Mouse (Mus musculus): ENCODE data around the gene Rplp0. TPM values are rescaled to one million over a fixed set of nuclear protein-coding genes. Genes with fewer than 3 reads are reported as not detected.

Rplp0 gene
- polyA plus RNA-seq, 1 experiment from 2014 or later: 832 TPM

DNA sequence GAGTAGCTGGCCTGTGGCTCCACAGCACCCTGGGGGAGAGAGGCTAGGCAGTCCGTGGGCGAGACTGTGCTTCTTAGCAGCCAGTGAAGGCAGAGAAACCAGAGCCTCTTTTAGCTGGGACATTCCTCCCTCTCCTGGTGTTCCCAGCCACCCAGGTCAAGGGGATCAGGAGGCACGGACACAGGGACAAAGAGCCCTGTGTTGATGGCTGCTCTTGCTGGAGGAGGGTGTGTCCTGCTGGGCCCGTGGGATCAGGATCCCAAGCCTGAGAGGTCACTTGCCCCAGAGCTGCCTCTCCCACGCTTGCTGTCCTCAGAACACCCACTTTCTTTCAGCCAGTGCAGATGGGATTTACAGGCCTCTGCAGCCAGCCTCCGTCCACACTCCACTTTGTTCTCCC, 12.3 kb upstream of the Rplp0 start:
- H3K27ac ChIP-seq (ENCODE audit: low read depth, low read length): no peak overlapping the region

DNA sequence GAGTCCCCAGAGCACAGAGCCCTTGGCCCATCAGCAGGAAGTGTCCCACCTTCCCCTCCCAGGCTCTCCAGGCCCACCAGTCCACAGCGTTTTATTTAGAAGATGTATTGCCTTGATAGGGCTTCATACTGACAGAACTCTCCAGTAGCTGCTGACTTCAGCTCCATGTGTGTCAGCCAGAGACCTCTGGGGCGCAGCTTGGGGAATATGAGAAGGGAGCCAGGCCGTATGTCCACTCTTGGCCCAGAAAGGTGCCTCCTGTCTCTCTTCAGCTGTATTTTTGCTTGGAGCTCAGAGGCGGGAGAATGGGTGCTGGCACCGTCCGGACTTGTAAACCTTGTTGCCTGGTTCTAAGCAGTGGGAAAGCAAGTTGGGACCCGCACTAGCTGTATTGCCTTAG, 11.8 kb upstream of the Rplp0 start:
- TF ChIP-seq CTCF (IDR thresholded peaks at IDR 0.05; ENCODE audit: low read depth): no peak
- no peak overlapping the region for H3K4me3 ChIP-seq (ENCODE audit: low read depth, low read length)
- H3K9me3 ChIP-seq (ENCODE audit: control insufficient read depth): no peaks in the 10 kb centered on the region
- H3K4me1 ChIP-seq (replicated peaks; ENCODE audit: control insufficient read depth, insufficient read depth, low read length): peaks cover 5% of the 10 kb centered on the region; the same call in 1 of the 2 replicates
- H3K36me3 ChIP-seq (ENCODE audit: control insufficient read depth, insufficient read depth): peaks cover 84% of the 10 kb centered on the region
- WGBS: 87% methylated on average over 7 of the region's 7 CpGs
- no peak overlapping the region for H3K9ac ChIP-seq (ENCODE audit: low read depth, low read length)
- H3K4me2 ChIP-seq (replicated peaks; ENCODE audit: low read depth): no peak overlapping the region
- no peak for ATAC-seq
- no peaks in the 10 kb centered on the region for H3K27me3 ChIP-seq (replicated peaks; ENCODE audit: control insufficient read depth, insufficient read depth, low read length)
- H3K27ac ChIP-seq (ENCODE audit: low read depth, low read length): no peak overlapping the region

More for the DNA sequence above, 12.3 kb upstream of the Rplp0 start:
- H3K27me3 ChIP-seq (replicated peaks; ENCODE audit: control insufficient read depth, insufficient read depth, low read length): no peaks in the 10 kb centered on the region
- no peak overlapping the region for H3K4me2 ChIP-seq (replicated peaks; ENCODE audit: low read depth)
- no peak for TF ChIP-seq CTCF (IDR thresholded peaks at IDR 0.05; ENCODE audit: low read depth)
- H3K4me3 ChIP-seq (ENCODE audit: low read depth, low read length): no peak overlapping the region
- WGBS: 66% methylated on average over 6 of the region's 6 CpGs
- ATAC-seq: no peak
- no peak overlapping the region for H3K9ac ChIP-seq (ENCODE audit: low read depth, low read length)
- H3K9me3 ChIP-seq (ENCODE audit: control insufficient read depth): no peaks in the 10 kb centered on the region
- H3K36me3 ChIP-seq (ENCODE audit: control insufficient read depth, insufficient read depth): peaks cover 80% of the 10 kb centered on the region
- H3K4me1 ChIP-seq (replicated peaks; ENCODE audit: control insufficient read depth, insufficient read depth, low read length): peaks cover 5% of the 10 kb centered on the region; the same call in 1 of the 2 replicates

DNA sequence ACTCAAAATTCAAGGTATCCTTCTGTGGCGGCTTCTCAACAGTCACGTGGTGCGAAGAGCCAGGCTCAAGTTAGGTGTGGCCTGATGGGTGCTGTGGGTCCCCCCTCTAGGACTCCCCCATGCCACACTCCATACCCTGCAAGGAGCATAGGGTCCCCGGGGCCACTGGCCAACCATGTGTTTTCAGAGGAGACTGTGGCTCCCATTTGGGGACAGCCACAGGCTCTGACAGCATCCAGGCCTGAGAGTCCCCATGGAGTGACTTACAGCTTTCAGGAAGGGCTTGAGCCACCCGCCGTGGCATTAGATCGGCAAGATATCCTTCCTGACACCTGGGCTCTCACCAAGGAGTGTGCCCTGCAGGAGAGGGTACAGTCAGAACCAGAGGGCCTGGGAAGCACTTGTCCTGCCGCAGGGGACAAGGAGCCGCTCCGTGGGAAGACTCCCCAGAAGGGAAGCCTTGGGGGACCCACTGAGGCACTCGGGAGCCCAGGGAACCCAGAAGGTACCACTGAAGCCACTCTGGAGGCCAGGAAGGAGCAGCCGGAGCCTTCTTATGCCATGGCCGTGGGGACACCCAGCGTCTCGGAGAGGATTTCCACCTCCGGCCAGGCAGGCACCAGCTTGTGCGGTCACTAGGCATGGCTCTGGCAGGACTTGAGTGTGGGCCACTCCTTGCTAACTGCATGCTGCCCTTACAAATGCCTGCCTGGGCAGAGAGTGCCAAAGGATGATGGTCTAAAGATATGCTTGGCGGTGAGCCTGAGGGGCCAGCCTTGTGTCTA, 10.6 kb upstream of the Rplp0 start:
- Histone ChIP-seq H3K27ac (ENCODE audit: low read depth, low read length) (no peak overlapping the region), H3K4me3 (ENCODE audit: low read depth, low read length) (no peak overlapping the region), H3K9ac (ENCODE audit: low read depth, low read length) (no peak overlapping the region; the same call in 1 of the 2 replicates), H3K9me3 (ENCODE audit: control insufficient read depth) (no peaks in the 10 kb centered on the region), H3K4me1 (replicated peaks; ENCODE audit: control insufficient read depth, insufficient read depth, low read length) (peaks cover 3% of the 10 kb centered on the region; the same call in 1 of the 2 replicates), H3K4me2 (replicated peaks; ENCODE audit: low read depth) (no peak overlapping the region), H3K27me3 (replicated peaks; ENCODE audit: control insufficient read depth, insufficient read depth, low read length) (no peaks in the 10 kb centered on the region), H3K36me3 (ENCODE audit: control insufficient read depth, insufficient read depth) (peaks cover 97% of the 10 kb centered on the region)
- WGBS: 93% methylated on average over 18 of the region's 18 CpGs
- ATAC-seq: no peak
- TF ChIP-seq CTCF (IDR thresholded peaks at IDR 0.05; ENCODE audit: low read depth): no peak

DNA sequence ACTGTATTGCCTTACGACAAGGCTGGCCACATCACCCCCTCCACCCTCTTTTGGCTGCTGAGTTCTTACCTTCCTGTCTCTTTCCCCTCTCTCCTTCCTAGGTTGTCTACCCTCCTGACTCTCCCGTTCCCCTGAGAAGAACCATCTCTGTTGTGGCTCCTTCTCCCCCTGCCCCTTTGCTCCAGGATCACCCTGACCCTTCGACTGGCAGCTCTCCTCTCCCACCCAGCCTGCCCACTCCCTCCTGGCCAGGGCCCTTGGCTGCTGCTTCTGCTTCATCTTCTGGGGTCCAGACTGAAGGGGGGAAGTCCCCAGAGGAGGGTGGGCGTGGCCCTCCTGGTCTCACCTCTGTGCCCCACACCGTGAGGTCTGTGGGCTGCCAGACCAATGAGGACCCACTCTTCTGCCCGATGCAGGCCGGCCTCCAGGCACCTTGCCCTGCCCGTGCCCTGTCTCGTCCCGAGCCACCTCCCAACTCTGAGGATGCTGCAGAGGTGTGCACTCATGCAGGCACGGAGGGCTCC, 8.7 kb upstream of the Rplp0 start:
- Histone ChIP-seq H3K4me2 (replicated peaks; ENCODE audit: low read depth) (no peak overlapping the region), H3K27me3 (replicated peaks; ENCODE audit: control insufficient read depth, insufficient read depth, low read length) (no peaks in the 10 kb centered on the region), H3K9me3 (ENCODE audit: control insufficient read depth) (no peaks in the 10 kb centered on the region), H3K27ac (ENCODE audit: low read depth, low read length) (no peak overlapping the region), H3K4me3 (ENCODE audit: low read depth, low read length) (no peak overlapping the region), H3K4me1 (replicated peaks; ENCODE audit: control insufficient read depth, insufficient read depth, low read length) (no peaks in the 10 kb centered on the region), H3K36me3 (ENCODE audit: control insufficient read depth, insufficient read depth) (peaks cover 100% of the 10 kb centered on the region), H3K9ac (ENCODE audit: low read depth, low read length) (no peak overlapping the region)
- WGBS: 78% methylated on average over 11 of the region's 11 CpGs
- no peak for ATAC-seq
- TF ChIP-seq CTCF (IDR thresholded peaks at IDR 0.05; ENCODE audit: low read depth): no peak

DNA sequence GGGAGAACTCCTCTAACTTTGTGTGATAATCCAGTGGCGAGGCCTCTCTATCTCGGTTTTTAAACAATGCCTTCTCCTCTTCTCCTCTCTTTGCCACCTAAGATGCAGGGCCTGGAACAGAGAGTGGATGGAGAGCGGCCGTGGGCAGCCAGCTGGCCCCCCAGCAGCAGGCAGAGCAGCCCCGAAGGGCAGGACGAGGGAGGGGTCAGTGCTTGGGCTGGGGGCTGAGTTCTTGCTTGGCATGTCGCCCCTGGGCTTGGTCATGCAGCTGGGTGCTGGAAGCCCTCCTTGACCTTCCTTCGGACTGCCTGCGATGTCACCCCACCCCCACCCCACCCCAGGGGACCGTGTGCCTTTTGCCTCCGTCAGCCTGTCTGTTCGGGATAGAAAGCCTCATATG, 7.9 kb upstream of the Rplp0 start:
- H3K9me3 ChIP-seq (ENCODE audit: control insufficient read depth): no peaks in the 10 kb centered on the region
- no peak for TF ChIP-seq CTCF (IDR thresholded peaks at IDR 0.05; ENCODE audit: low read depth)
- 85% methylated on average over 12 of the region's 12 CpGs for WGBS
- H3K9ac ChIP-seq (ENCODE audit: low read depth, low read length): no peak overlapping the region
- H3K27me3 ChIP-seq (replicated peaks; ENCODE audit: control insufficient read depth, insufficient read depth, low read length): no peaks in the 10 kb centered on the region
- ATAC-seq: no peak
- H3K36me3 ChIP-seq (ENCODE audit: control insufficient read depth, insufficient read depth): peaks cover 92% of the 10 kb centered on the region
- H3K4me3 ChIP-seq (ENCODE audit: low read depth, low read length): no peak overlapping the region
- no peak overlapping the region for H3K27ac ChIP-seq (ENCODE audit: low read depth, low read length)
- H3K4me2 ChIP-seq (replicated peaks; ENCODE audit: low read depth): no peak overlapping the region
- no peaks in the 10 kb centered on the region for H3K4me1 ChIP-seq (replicated peaks; ENCODE audit: control insufficient read depth, insufficient read depth, low read length)

DNA sequence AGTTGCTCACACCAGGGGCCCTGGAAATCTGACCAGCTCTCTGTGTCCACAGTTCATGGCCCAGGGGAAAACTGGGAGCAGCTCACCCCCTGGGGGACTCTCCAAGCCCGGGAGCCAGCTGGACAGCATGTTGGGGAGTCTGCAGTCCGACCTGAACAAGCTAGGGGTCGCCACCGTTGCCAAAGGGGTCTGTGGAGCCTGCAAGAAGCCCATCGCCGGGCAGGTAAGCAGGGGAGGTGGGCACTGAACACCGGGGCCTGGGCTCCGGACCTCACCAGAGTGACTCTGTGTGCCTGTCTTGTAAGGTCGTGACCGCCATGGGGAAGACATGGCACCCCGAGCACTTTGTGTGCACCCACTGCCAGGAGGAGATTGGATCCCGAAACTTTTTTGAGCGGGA, 7.5 kb upstream of the Rplp0 start:
- Histone ChIP-seq H3K27ac (ENCODE audit: low read depth, low read length) (peak overlapping the region; percentile 15; the same call in 1 of the 2 replicates), H3K4me2 (replicated peaks; ENCODE audit: low read depth) (no peak overlapping the region), H3K36me3 (ENCODE audit: control insufficient read depth, insufficient read depth) (peaks cover 88% of the 10 kb centered on the region), H3K9ac (ENCODE audit: low read depth, low read length) (no peak overlapping the region), H3K4me3 (ENCODE audit: low read depth, low read length) (no peak overlapping the region), H3K9me3 (ENCODE audit: control insufficient read depth) (no peaks in the 10 kb centered on the region), H3K27me3 (replicated peaks; ENCODE audit: control insufficient read depth, insufficient read depth, low read length) (no peaks in the 10 kb centered on the region), H3K4me1 (replicated peaks; ENCODE audit: control insufficient read depth, insufficient read depth, low read length) (no peaks in the 10 kb centered on the region)
- ATAC-seq: no peak
- TF ChIP-seq CTCF (IDR thresholded peaks at IDR 0.05; ENCODE audit: low read depth): no peak
- 87% methylated on average over 13 of the region's 13 CpGs for WGBS

Data from intestine, postnatal 0 days (tissue).